Mouse (Mus musculus): Measurements from ENCODE around the gene Olfr1380. TPM values are rescaled to one million over a fixed set of nuclear protein-coding genes. Genes with fewer than 3 reads are reported as not detected.
"Not testable (repeated sequence)": the region's sequence is repeated elsewhere in the genome, so short reads cannot be mapped to it uniquely, and the experiment has no call there.

Olfr1380 gene
- total RNA-seq, 1 experiment, result not detected

DNA sequence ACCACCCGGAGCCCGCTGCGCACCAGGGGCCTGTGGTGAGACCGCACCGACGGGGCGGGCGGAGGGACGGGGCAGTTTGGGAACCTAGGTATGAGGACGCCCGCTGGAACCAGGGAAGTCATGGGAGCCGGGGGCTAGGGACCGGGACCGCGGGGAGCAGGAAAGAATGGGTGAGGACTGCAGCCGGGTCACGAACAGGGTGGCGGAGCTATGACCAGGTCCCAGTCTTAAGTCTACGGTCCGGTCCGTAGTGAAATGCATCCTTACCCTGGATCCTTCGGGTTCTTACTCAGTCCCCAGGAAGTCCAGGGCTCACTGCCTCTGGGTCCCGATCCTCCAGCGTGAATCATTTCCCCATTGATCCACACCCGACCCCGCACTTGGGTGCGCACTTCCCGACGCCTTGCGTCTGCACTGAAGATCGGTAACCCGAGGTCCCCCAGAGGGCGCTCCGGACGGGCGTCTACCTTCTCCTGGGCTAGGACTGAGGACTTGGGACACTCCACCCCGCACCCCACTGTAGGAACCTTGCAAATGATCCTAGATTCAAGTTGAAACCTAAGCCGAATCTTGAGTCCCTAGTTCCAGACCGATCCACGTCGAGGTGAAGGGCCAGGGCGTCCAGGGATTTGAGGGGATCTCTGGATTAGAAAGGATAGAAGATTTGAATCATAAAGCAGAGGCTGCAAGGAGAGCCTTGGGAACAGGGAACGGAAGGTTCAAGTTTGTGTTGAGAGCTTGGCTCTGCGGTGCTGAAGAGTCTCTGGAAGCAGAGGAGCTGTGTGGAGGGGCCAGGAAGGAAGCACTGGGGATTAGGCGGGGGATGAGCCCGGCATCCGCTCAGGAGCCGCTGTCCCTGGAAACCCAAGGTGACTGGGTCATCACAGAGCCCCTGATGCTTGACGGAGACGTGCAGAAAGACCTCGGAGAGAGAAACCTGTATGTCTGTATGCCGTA is 53.5 kb downstream of the Olfr1380 start:
- DNase-seq (ENCODE audit: low read depth, low spot score); H3K4me1 ChIP-seq (ENCODE audit: control insufficient read depth in 2 of 2, insufficient read depth in 2 of 2, low read length in 2 of 2, poor library complexity in 1 of 2): not testable (repeated sequence)

DNA sequence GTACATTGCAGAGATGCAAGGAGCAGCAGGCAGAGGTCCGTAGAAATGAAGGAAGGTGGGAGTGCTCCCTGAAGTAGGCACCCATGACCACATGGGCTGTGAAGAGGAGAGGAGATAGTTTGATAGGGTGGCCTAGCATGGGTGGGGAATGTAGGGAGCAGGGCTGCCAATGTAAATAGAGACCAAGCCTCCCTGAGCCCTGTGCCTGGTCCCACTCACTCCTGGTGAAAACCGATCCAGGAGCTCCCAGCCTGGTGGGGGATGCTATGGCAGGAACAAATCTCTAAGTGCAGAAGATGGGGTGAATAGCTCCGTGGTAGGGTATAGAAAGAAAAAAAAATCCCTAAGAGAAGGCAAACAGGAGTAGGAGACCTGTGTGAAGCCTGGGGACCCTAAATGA is 54.7 kb downstream of the Olfr1380 start:
- in situ Hi-C loops (cut with MboI; ENCODE audit: low sequenced_read_pairs in 2 of 2, unreplicated experiment in 2 of 2); DNase-seq (ENCODE audit: low read depth, low spot score); H3K4me3 ChIP-seq (ENCODE audit: insufficient read depth in 1 of 2, low read depth in 1 of 2, low read length in 2 of 2, poor library complexity in 1 of 2, severe bottlenecking in 1 of 2): not testable (repeated sequence)

More for the DNA sequence above, 53.5 kb downstream of the Olfr1380 start:
- H3K27ac ChIP-seq (ENCODE audit: insufficient read depth, low read depth, low read length, poor library complexity, severe bottlenecking); H3K36me3 ChIP-seq (ENCODE audit: control insufficient read depth, insufficient read depth, low read length, poor library complexity, severe bottlenecking); in situ Hi-C loops (cut with MboI; ENCODE audit: low sequenced_read_pairs in 2 of 2, unreplicated experiment in 2 of 2); H3K9me3 ChIP-seq (ENCODE audit: control insufficient read depth, insufficient read depth, low read depth, low read length): not testable (repeated sequence)
- Histone ChIP-seq H3K9ac (ENCODE audit: insufficient read depth, low read depth, low read length, poor library complexity, severe bottlenecking) (peak overlapping the region; percentile 63), H3K4me3 (ENCODE audit: insufficient read depth in 1 of 2, low read depth in 1 of 2, low read length in 2 of 2, poor library complexity in 1 of 2, severe bottlenecking in 1 of 2) (peak overlapping the region; percentile 64 to 73)

DNA sequence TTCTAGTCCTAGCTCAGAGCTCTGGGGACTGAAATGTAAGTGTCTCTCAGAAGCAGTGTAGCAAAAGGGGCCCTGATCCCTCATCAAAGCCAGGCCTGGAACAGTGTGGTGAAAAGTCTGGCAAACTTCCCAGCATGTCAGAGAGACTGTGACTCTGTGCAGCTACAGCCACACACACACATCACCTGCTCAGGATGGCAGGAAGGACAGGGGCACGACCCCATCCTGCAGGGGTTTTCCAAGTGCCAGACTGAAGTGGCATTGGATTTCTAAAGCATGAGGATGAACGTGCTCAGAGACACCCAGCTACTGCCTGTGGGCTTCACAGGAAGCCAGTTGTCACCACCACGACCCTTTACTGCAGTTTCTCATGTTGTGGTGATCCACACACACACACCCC is 55.5 kb downstream of the Olfr1380 start:
- no peaks in the 10 kb centered on the region for H3K9me3 ChIP-seq (ENCODE audit: control insufficient read depth, insufficient read depth, low read depth, low read length)
- no peaks in the 10 kb centered on the region for H3K36me3 ChIP-seq (ENCODE audit: control insufficient read depth, insufficient read depth, low read length, poor library complexity, severe bottlenecking)
- H3K4me1 ChIP-seq (ENCODE audit: control insufficient read depth in 2 of 2, insufficient read depth in 2 of 2, low read length in 2 of 2, poor library complexity in 1 of 2), result peaks cover 0 to 2% of the 10 kb centered on the region in 2 experiments; a peak in 1 of 4 replicates
- no peak overlapping the region for H3K9ac ChIP-seq (ENCODE audit: insufficient read depth, low read depth, low read length, poor library complexity, severe bottlenecking)
- no peak for DNase-seq (ENCODE audit: low read depth, low spot score)
- in situ Hi-C loops (cut with MboI; ENCODE audit: low sequenced_read_pairs in 2 of 2, unreplicated experiment in 2 of 2), result no loop called here
- no peak overlapping the region for H3K4me3 ChIP-seq (ENCODE audit: insufficient read depth in 1 of 2, low read depth in 1 of 2, low read length in 2 of 2, poor library complexity in 1 of 2, severe bottlenecking in 1 of 2)
- H3K27ac ChIP-seq (ENCODE audit: insufficient read depth, low read depth, low read length, poor library complexity, severe bottlenecking), result no peak overlapping the region
- TF ChIP-seq CHD2 (IDR thresholded peaks at IDR 0.05; ENCODE audit: low read depth, low read length), result no peak
- TF ChIP-seq ZC3H11A (IDR thresholded peaks at IDR 0.05; ENCODE audit: borderline replicate concordance, low read depth, low read length), result no peak
- TF ChIP-seq MAFK (IDR thresholded peaks at IDR 0.05; ENCODE audit: insufficient read depth, low read depth, low read length), result no peak
- no peak for TF ChIP-seq HCFC1 (IDR thresholded peaks at IDR 0.05; ENCODE audit: borderline replicate concordance, insufficient read depth, low read length)
- TF ChIP-seq ZNF384 (IDR thresholded peaks at IDR 0.05; ENCODE audit: low read depth, low read length), result no peak

More for the DNA sequence above, 54.7 kb downstream of the Olfr1380 start:
- H3K9ac ChIP-seq (ENCODE audit: insufficient read depth, low read depth, low read length, poor library complexity, severe bottlenecking); H3K27ac ChIP-seq (ENCODE audit: insufficient read depth, low read depth, low read length, poor library complexity, severe bottlenecking); H3K36me3 ChIP-seq (ENCODE audit: control insufficient read depth, insufficient read depth, low read length, poor library complexity, severe bottlenecking); H3K4me1 ChIP-seq (ENCODE audit: control insufficient read depth in 2 of 2, insufficient read depth in 2 of 2, low read length in 2 of 2, poor library complexity in 1 of 2); H3K9me3 ChIP-seq (ENCODE audit: control insufficient read depth, insufficient read depth, low read depth, low read length): not testable (repeated sequence)

DNA sequence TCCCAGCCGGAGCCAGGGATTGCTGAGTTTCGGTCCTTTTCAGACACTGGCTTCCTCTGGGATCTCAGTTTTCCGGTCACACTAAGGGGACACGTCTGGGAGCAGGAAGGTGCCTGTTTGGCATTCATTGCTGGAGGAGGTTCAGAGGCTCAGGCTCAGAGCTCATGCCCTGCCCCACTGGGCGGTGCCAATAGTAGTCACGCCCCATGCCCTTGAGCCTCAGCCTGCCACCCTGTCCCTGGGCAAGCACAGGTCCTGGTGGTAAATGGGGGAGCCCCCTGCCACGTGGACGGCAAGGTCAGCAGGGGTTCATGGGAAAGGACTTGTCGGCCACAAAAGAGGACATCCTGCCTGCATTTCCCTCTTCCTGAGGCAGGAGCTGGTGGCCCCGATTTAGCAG is 56.7 kb downstream of the Olfr1380 start:
- DNase-seq (ENCODE audit: low read depth, low spot score), result no peak
- H3K9ac ChIP-seq (ENCODE audit: insufficient read depth, low read depth, low read length, poor library complexity, severe bottlenecking), result no peak overlapping the region
- in situ Hi-C loops (cut with MboI; ENCODE audit: low sequenced_read_pairs in 2 of 2, unreplicated experiment in 2 of 2), result no loop called here
- H3K4me1 ChIP-seq (ENCODE audit: control insufficient read depth in 2 of 2, insufficient read depth in 2 of 2, low read length in 2 of 2, poor library complexity in 1 of 2), result peaks cover 0 to 2% of the 10 kb centered on the region in 2 experiments; a peak in 1 of 4 replicates
- no peaks in the 10 kb centered on the region for H3K36me3 ChIP-seq (ENCODE audit: control insufficient read depth, insufficient read depth, low read length, poor library complexity, severe bottlenecking)
- no peak overlapping the region for H3K27ac ChIP-seq (ENCODE audit: insufficient read depth, low read depth, low read length, poor library complexity, severe bottlenecking)
- TF ChIP-seq ZNF384 (IDR thresholded peaks at IDR 0.05; ENCODE audit: low read depth, low read length) (no peak), HCFC1 (IDR thresholded peaks at IDR 0.05; ENCODE audit: borderline replicate concordance, insufficient read depth, low read length) (no peak), CHD2 (IDR thresholded peaks at IDR 0.05; ENCODE audit: low read depth, low read length) (no peak), ZC3H11A (IDR thresholded peaks at IDR 0.05; ENCODE audit: borderline replicate concordance, low read depth, low read length) (no peak), MAFK (IDR thresholded peaks at IDR 0.05; ENCODE audit: insufficient read depth, low read depth, low read length) (no peak)
- no peak overlapping the region for H3K4me3 ChIP-seq (ENCODE audit: insufficient read depth in 1 of 2, low read depth in 1 of 2, low read length in 2 of 2, poor library complexity in 1 of 2, severe bottlenecking in 1 of 2)
- H3K9me3 ChIP-seq (ENCODE audit: control insufficient read depth, insufficient read depth, low read depth, low read length), result no peaks in the 10 kb centered on the region

Other genes starting within 250 kb of the Olfr1380 start
- not detected in 2 replicates for gene Olfr1391, start 234.1 kb upstream of the Olfr1380 start, total RNA-seq (2012; rRNA removed)
- gene Olfr1390, start 221.7 kb upstream of the Olfr1380 start, total RNA-seq (2012; rRNA removed), result not detected in 2 replicates
- gene Olfr1389, start 133.8 kb upstream of the Olfr1380 start, total RNA-seq (2012; rRNA removed), result not detected in 2 replicates
- gene Olfr1388, start 120.3 kb upstream of the Olfr1380 start, total RNA-seq (2012; rRNA removed), result 8.4 and 9.4 TPM in 2 replicates
- gene Olfr1387, start 101.5 kb upstream of the Olfr1380 start, total RNA-seq (2012; rRNA removed), result not detected in 2 replicates
- not detected in 2 replicates for gene Olfr1386, start 91.8 kb upstream of the Olfr1380 start, total RNA-seq (2012; rRNA removed)
- 0.04 and 0.26 TPM in 2 replicates for gene Olfr1385, start 67.8 kb upstream of the Olfr1380 start, total RNA-seq (2012; rRNA removed)
- not detected in 2 replicates for gene Olfr1384, start 50.2 kb upstream of the Olfr1380 start, total RNA-seq (2012; rRNA removed)
- not detected in 2 replicates for gene Olfr1383, start 37.2 kb upstream of the Olfr1380 start, total RNA-seq (2012; rRNA removed)
- not detected in 2 replicates for gene Olfr1382, start 28.6 kb upstream of the Olfr1380 start, total RNA-seq (2012; rRNA removed)
- gene Olfr1381, start 13.4 kb upstream of the Olfr1380 start, total RNA-seq (2012; rRNA removed), result not detected in 2 replicates
- gene Flt4, start 52.4 kb downstream of the Olfr1380 start, total RNA-seq (2012; rRNA removed), result 4.3 and 6.7 TPM in 2 replicates
- gene Scgb3a1, start 106.7 kb downstream of the Olfr1380 start, total RNA-seq (2012; rRNA removed), result 1.4 and 1.6 TPM in 2 replicates
- gene Cnot6, start 155.8 kb downstream of the Olfr1380 start, total RNA-seq (2012; rRNA removed), result 39.4 and 45.8 TPM in 2 replicates
- gene Gfpt2, start 237.3 kb downstream of the Olfr1380 start, total RNA-seq (2012; rRNA removed), result 28.0 and 37.1 TPM in 2 replicates

Data from ES-E14 (cell line).